Mouse (Mus musculus): ENCODE results near the gene Snd1. TPM values are rescaled to one million over a fixed set of nuclear protein-coding genes. Genes with fewer than 3 reads are reported as not detected.
A peak's percentile ranks its signal among the peaks of the same experiment; 100 is the strongest.
"Not testable (repeated sequence)": the region's sequence is repeated elsewhere in the genome, so short reads cannot be mapped to it uniquely, and the experiment has no call there.

The Snd1 gene
- total RNA-seq, 2 experiments from 2014 or later = 112 to 139 TPM

DNA sequence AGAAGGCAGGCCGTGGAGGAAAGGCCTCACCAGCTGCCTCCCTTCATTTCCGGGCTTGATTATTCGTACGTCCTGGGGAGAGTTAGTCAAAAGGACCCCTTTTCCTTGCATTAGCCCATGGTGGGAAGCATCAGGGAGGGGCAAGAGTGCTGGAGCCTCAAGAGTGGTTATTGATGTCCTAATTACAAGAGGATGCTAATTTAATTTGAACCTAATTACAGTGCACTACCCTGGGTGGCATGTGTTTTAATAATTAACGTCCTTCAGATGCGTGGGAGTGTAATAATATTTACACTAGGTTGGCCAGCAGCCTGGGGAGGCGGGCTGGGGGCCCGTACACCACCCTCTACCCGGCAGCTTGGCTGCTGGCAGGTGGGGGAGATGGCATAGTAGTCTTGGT is 416.5 kb downstream of the Snd1 start:
- DNase-seq (ENCODE audit: low spot score in 2 of 2) = no peak

DNA sequence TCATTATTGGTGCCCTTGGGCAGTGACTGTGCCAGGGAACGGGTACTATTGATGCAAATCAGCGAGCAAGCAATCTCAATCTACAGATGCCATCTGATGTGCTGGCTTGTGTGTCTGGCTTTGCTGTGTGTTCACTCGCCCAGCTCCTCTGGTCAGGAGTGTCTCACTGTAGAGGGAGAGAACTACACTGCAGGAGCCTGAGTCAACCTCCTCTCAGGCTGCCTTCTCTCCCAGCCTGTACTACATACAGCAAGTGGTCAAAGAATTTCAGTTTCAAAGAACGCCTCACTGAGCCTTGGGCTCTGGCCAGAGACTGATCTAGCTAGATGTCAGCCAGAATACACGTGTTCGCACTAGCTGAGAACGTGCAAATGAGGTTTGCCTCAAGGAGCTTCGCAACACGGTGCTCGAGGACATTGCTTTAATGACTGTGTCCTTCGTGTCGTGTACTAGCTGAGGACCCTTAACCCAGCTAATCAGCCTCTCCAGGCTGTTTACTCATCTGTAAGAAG is 420.1 kb downstream of the Snd1 start:
- DNase-seq (ENCODE audit: low spot score in 2 of 2) = no peak

- no peak for DNase-seq (ENCODE audit: low spot score in 2 of 2)
These were observed 420.8 kb downstream of the Snd1 start for GRCm38 (mm10) chr6:28895726-28896125.

DNA sequence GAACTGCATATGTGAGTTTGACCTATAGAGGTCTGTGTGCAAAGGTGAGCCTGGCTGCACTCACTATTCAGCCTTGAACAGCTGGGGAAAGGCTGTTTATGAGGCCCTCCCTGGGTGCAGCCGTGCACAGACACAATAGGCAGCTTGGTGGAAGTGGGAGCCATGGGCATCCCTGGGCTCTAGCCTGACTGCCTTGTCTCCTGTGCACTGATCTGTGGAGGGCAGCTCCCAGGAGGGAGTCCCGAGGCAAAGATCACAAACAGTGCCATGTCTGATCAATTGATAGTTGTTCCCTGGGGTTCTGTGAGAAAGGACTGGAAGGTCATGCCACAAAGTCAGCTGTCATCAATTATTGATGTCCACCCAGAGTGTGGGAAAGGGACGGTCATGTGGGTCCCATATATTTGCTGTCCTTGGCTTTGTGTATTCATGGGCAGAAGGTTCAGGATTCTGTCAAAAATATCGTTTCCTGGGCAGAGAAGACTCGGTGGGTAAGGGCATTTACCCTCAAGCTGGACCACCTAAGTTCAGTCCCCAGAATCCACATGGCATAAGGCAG is 421.9 kb downstream of the Snd1 start:
- DNase-seq (ENCODE audit: low spot score in 2 of 2) = no peak

DNA sequence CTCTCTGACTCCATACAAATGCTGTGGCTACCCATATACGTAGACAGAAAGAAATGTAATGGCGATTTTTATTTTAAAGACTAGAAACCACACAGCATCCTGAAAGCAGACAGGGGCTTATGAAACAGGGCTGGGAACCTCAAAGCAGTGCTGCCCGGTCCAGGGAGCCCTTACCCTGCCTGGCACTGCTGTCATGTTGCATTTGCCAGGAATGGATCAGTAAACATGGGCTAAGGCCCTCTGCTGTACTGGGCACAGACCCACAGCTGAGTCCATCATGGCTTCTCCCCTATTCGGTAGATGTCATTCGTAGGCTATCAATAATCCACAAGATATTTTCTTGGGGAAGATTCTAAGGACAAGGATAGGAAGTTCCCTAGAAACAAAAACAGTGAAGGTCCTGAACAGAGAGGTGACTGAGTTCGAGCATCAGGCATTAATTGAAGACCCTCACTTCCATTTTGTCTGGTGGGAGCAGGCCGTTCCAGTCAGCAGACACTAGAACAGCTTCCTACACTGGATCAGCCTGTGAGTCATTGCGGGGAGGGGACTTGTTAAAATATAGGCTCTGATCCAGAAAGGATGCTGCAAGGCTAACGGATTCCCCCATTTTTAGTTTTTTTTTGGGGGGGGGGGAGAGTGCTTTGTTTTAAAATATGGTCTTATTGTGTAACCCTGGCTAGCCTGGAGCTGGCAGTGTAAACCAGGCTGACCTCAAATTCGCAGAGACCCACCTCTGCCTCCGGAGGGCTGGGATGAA is 422.6 kb downstream of the Snd1 start:
- no peak for DNase-seq (ENCODE audit: low spot score in 2 of 2)

- peak; percentile 61 to 65 for DNase-seq (ENCODE audit: low spot score in 2 of 2)
These were observed 423.9 kb downstream of the Snd1 start for GRCm38 (mm10) chr6:28898836-28899235.

DNA sequence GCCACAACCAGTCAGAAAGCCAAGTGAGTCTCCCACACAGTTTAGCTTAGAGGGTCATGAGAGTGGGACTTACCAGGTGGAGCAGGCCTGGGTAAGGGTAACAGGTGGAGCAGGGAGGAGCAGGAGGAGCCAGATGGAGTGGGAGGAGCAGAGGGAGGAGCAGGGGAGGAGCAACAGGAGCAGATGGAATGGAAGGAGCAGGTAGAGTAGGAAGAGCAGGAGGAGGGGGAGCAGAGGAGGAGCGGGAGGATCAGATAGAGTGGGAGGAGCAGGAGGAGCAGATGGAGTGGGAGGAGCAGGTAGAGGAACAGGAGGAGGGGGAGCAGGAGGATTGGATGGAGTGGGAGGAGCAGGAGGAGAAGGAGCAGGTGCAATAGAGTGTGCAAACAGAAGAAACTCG is 427.6 kb downstream of the Snd1 start:
- no peak for DNase-seq (ENCODE audit: low spot score in 2 of 2)

- DNase-seq (ENCODE audit: low spot score in 2 of 2) = no peak
These were observed 429.5 kb downstream of the Snd1 start for GRCm38 (mm10) chr6:28904417-28904816.

DNA sequence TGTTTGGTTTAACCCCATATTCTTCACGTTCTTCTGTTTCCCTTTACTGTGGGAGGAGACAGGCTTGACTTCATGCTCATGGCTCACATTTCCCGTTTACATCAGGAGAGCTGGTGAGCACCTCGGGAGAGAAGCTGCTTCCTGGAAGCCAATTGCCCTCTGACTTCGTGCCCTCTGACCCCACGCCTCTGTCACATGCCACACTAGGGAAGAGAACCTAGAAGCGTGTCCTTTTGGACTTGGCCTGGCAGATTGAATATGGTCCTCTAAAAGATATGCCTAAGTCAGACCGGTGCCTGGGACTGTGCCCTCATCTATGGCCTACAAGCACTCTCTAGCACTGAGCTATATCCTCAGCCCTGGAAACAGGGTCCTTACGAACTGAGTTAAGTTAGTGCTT is 430.4 kb downstream of the Snd1 start:
- DNase-seq (ENCODE audit: low spot score in 2 of 2) = no peak

DNA sequence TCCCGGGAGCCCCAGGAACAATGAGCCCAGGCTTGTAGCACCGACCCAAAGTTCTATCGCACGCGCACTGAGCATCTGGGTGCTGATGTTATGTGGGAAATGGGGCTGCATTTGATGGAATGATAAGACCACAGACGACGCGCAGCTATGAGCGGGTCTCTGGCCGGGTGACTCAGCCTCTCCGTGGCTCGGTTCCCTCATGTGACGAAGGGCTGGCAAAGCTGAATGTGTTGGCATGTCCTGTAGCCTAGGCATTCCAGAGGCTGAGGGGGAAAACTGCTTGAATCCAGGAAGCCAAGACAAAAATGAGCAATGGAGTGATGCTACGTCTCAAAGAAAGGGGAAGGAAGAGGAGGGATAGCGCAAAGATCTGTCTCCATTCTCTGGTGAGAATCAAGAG is 434.9 kb downstream of the Snd1 start:
- no peak for DNase-seq (ENCODE audit: low spot score in 2 of 2)

DNA sequence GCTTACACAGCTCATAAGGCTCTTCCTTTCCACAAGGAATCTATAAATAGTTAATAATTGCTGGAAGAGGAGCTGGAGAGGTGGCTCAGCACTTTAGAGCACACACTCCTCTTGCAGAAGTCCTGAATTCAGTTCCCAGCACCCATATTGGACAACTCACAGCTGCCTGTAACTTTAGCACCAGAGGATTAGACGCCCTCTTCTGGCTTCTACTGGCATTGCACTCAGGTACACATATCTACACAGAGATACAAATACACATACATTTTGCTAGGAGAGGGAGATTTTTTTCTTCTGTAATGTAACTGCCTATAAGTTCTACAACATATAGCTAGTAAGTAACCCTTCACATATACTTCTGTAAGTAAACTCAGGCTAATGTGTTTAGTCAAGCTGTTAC is 440.0 kb downstream of the Snd1 start:
- no peak for DNase-seq (ENCODE audit: low spot score in 2 of 2)

- DNase-seq (ENCODE audit: low spot score in 2 of 2) = no peak
These were observed 441.7 kb downstream of the Snd1 start for GRCm38 (mm10) chr6:28916630-28917029.

- DNase-seq (ENCODE audit: low spot score in 2 of 2) = no peak
These were observed 444.4 kb downstream of the Snd1 start for GRCm38 (mm10) chr6:28919346-28919745.

GRCm38 (mm10) chr6:28922371-28922770 is 447.4 kb downstream of the Snd1 start:
- DNase-seq (ENCODE audit: low spot score in 2 of 2) = no peak

DNA sequence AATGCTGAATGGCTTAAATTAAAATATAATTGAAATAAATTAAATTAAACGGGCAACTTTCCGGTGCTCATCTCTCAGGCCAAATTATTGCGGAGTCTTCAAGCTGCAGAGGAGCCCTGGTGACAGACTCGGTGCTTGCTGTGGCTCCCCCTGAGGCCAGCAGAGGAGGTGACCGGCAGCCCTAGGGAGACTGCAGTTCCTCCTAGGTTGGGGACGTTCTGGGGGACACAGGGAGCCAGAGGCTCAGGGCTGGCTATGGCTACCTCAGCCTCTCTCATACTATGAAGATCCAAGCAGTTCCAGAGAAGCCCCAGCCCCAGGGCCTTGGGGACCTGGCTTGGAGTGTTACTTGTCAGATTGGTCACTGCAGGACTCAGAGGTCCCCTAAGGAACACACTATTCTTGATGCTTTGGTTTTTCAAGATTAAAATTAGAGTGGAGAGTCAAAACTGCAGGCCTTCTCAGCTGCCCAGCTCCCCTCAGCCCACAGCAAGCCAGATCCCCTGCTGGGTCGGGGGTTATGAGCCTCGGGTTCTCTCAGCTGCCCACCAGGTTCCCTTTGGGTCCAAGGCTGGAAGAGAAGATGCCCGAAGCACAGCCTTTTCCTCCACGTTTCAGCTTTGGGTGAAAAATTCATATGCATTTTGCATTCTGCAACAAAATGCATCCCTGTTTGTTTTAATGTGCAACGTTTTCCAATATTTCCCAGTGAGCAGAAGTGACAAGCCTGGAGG is 448.3 kb downstream of the Snd1 start:
- DNase-seq (ENCODE audit: low spot score in 2 of 2) = no peak

DNA sequence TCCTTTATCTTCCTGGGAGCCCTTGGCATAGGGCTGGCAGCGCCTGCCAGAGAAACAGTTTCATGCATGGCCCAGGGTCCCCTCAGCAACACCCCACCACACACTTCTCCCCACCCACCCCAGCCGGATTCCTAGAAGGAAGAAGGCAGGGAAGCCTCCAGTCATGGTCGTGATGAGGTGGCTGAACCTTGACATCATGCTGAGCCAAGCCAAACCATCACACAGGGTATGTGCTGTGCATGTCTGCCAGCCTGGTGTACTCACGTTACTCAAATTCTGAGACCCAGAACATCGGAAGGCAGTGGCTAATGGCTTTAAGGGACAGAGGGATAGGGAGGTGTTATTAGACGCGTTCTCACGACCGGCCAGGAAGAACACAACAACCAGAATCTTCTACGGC is 448.9 kb downstream of the Snd1 start:
- DNase-seq (ENCODE audit: low spot score in 2 of 2) = no peak

GRCm38 (mm10) chr6:28927987-28928386 is 453.0 kb downstream of the Snd1 start:
- DNase-seq (ENCODE audit: low spot score in 2 of 2) = not testable (repeated sequence)

DNA sequence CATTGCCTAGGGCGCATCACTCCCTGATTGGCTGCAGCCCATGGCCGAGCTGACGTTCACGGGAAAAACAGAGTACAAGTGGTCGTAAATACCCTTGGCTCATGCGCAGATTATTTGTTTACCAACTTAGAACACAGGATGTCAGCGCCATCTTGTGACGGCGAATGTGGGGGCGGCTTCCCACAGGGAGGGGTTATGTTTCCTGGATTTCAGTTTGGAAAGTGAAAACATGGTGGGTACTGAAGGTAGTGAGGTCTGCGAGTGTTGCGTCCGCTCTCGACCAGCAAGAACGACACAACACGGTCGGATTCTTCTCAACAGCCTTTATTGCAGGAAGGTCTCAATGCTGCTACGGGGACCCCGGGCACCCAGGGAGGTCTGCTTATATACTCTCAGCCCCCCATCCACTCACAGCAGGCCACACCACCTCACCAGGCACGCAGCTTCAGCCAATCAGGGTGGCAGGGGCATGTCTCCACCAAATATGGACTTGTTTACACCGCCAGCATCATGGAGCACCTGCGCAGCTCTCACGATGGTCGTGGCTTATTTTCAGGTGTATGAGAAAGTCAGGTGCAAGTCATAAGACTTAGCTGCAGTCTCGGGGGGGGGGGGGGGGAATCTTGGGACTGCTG is 454.3 kb downstream of the Snd1 start:
- not testable (repeated sequence) for DNase-seq (ENCODE audit: low spot score in 2 of 2)

DNA sequence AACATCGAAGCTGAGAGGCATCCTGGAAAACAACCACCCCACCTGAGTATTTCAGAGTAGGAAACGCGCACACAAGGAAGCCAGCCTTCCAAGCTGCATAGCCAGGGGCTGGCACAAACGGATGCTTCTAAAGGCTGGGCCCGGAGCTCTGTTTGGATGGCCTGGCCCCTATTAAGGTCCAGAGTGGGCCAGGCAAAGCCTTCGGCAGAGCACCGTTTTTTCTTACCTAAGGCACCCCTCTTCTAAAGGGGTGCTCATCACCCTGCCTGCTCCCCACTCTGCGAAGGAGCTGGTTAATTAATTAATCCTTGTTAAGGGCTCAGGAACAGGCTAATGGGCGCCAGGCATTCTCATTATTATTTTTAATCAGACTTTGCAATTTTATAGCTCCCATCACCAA is 456.3 kb downstream of the Snd1 start:
- DNase-seq (ENCODE audit: low spot score in 2 of 2) = no peak

DNA sequence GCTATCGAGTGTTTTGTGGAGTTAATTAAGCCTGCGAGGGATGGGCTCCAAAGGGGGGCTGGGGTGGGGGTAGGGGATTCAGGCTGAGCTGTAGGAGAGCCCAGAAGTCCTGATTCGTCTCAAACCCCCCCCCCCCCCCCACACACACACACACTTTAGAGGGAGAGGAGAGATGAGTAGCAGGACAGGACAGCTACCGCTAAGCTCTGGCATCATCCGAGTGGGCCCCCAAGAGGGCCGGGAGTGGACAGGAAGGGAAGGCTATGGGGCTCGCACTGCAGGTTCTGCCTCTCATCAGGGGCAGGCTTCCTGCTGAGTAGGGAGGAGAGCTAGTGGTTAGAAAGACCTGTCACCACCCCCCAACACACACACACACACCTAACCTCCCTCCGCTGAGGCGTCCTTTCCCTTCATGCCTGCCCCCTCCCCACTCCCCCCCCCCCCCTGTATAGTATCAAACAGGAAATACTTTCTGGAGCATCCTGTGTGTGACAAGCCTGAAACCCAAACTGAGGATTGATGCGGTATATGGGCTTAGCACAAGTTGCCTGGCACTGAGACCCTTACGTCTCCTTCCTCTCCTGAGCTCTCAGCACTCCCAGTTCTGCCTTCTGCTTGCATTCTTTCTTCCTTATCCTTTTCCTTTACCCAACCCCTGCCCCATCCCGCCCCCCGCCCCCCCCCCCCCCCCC is 456.8 kb downstream of the Snd1 start:
- no peak for DNase-seq (ENCODE audit: low spot score in 2 of 2)

- DNase-seq (ENCODE audit: low spot score in 2 of 2) = no peak
These were observed 457.5 kb downstream of the Snd1 start for GRCm38 (mm10) chr6:28932328-28932937.

Data from adrenal gland, adult 18-20 months (tissue).